Mouse (Mus musculus): ENCODE measurements at regions not wholly inside any gene's neighbourhood (a gene's known extent, or its start where the extent isn't known, plus 50 kb on each side); places are given as distances from the start of the nearest gene placed in this dataset.

DNA sequence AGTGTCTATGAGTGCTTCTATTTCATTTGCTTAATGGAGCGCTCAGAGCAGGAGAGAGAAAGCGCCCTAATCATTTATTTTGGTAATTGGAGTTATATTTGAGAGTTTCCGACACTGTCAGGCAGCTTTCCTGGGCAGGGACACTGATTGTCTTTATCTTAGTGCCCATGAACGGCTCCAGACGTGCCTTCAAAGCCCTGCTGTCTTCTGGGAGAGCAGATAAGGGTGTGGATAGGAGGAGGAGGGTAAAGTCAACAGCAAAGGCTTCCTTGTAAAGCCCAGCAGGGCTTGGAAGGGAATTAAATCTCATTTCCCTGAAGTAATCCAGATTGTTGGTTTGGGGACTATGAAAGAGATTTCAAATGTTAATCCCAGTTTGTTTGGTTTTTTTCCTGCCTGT, 189.3 kb upstream of the Ncam1 start:
- DNase-seq (peak; percentile 23), ATAC-seq (ENCODE audit: low FRiP score, low TSS enrichment) (no peak)
- H3K4me3 ChIP-seq (replicated peaks; ENCODE audit: low read depth, low read length): no peak overlapping the region
- no peak overlapping the region for H3K27ac ChIP-seq (replicated peaks; ENCODE audit: low read depth, low read length)
- no peaks in the 10 kb centered on the region for H3K4me1 ChIP-seq (ENCODE audit: control insufficient read depth, insufficient read depth, low read length)
- H3K4me2 ChIP-seq (ENCODE audit: low read length): no peak overlapping the region
- no peaks in the 10 kb centered on the region for H3K27me3 ChIP-seq (ENCODE audit: control insufficient read depth, insufficient read depth, low read length)
- no peak overlapping the region for H3K9ac ChIP-seq (replicated peaks; ENCODE audit: low read length)
- no peaks in the 10 kb centered on the region for H3K36me3 ChIP-seq (ENCODE audit: control insufficient read depth, insufficient read depth, low read length)
- no peaks in the 10 kb centered on the region for H3K9me3 ChIP-seq (ENCODE audit: control insufficient read depth, low read length)
- WGBS: 55% methylated on average over 5 of the region's 5 CpGs

DNA sequence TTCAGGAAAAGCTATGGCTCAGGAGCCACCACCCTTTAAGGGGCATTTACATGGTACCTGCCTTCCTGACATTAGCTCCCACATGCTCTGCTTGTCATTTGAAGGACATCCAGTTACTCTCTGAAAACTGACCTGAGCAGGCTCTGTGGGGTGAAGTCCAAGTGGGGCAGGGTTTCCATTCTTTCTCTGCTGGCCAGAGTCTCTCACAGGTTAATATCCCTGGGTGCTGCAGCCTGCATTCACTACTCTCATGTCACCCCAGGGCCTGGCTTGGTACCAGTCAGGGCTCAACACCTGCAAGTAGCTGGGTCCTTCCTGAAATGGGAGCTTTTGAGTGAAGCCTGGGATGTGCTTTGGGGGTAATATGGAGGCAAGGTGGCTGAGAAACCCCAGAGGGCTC, 188.8 kb upstream of the Ncam1 start:
- Histone ChIP-seq H3K4me2 (ENCODE audit: low read length) (no peak overlapping the region), H3K4me3 (replicated peaks; ENCODE audit: low read depth, low read length) (no peak overlapping the region), H3K27ac (replicated peaks; ENCODE audit: low read depth, low read length) (no peak overlapping the region), H3K27me3 (ENCODE audit: control insufficient read depth, insufficient read depth, low read length) (no peaks in the 10 kb centered on the region), H3K9me3 (ENCODE audit: control insufficient read depth, low read length) (no peaks in the 10 kb centered on the region), H3K4me1 (ENCODE audit: control insufficient read depth, insufficient read depth, low read length) (no peaks in the 10 kb centered on the region), H3K36me3 (ENCODE audit: control insufficient read depth, insufficient read depth, low read length) (no peaks in the 10 kb centered on the region), H3K9ac (replicated peaks; ENCODE audit: low read length) (no peak overlapping the region)
- no peak for ATAC-seq (ENCODE audit: low FRiP score, low TSS enrichment)
- no peak for DNase-seq

DNA sequence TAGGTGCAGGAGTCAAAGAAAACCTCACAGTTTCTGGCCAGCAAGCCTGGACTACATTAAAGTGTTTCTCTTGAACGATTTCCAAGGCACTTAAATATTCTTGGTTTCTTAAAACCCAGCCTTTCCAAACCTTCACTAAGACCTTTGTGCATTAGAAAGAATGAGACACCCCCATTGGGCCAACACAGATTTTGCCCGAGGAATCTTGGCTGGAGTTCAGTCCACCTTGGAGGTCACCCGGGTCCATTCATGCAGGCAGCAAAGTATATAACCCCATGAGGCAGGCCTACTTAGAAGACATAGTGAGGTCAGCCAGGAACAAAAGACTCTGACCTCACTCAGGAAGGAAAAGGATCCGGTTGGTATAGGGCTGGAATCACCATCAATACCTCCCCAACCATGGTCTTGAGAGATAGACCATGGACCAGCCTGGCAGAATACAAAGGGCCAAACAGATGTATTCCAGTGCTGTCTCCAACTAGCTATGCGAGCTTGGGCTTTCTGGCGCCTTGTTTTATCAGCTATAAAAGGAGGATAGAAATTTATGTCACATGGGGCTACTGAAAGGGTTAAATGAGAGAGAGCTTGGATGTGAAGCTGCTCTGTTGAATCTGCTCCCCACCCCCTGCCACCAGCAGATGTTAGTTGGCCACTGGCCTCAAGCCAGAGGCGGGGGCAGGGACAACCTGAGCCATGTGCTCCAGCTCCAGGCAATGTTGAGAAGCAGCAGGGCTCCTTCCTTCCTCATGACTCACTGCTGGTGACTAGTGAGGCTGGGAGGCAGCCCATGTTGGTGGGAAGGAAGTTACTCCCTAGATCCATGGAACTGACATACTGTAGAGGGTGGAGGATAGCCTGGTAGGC, 181.9 kb upstream of the Ncam1 start:
- Histone ChIP-seq H3K27ac (replicated peaks; ENCODE audit: low read depth, low read length) (no peak overlapping the region), H3K27me3 (ENCODE audit: control insufficient read depth, insufficient read depth, low read length) (no peaks in the 10 kb centered on the region), H3K4me2 (ENCODE audit: low read length) (no peak overlapping the region), H3K36me3 (ENCODE audit: control insufficient read depth, insufficient read depth, low read length) (no peaks in the 10 kb centered on the region), H3K4me1 (ENCODE audit: control insufficient read depth, insufficient read depth, low read length) (peaks cover 9% of the 10 kb centered on the region), H3K9ac (replicated peaks; ENCODE audit: low read length) (no peak overlapping the region), H3K4me3 (replicated peaks; ENCODE audit: low read depth, low read length) (no peak overlapping the region), H3K9me3 (ENCODE audit: control insufficient read depth, low read length) (no peaks in the 10 kb centered on the region)
- DNase-seq (peak; percentile 57), ATAC-seq (ENCODE audit: low FRiP score, low TSS enrichment) (no peak)
- 60% methylated on average over 7 of the region's 7 CpGs for WGBS

GRCm38 (mm10) chr9:49975938-49976671, 177.4 kb upstream of the Ncam1 start:
- 61% methylated on average over 11 of the region's 11 CpGs for WGBS
- Histone ChIP-seq H3K27me3 (ENCODE audit: control insufficient read depth, insufficient read depth, low read length) (no peaks in the 10 kb centered on the region), H3K4me3 (replicated peaks; ENCODE audit: low read depth, low read length) (no peak overlapping the region), H3K36me3 (ENCODE audit: control insufficient read depth, insufficient read depth, low read length) (no peaks in the 10 kb centered on the region), H3K4me2 (ENCODE audit: low read length) (no peak overlapping the region), H3K9me3 (ENCODE audit: control insufficient read depth, low read length) (no peaks in the 10 kb centered on the region), H3K4me1 (ENCODE audit: control insufficient read depth, insufficient read depth, low read length) (peaks cover 9% of the 10 kb centered on the region), H3K27ac (replicated peaks; ENCODE audit: low read depth, low read length) (0 out of 2 replicates have a peak overlapping the region, but pooled peaks have one; percentile 32), H3K9ac (replicated peaks; ENCODE audit: low read length) (no peak overlapping the region)
- ATAC-seq (ENCODE audit: low FRiP score, low TSS enrichment) (no peak), DNase-seq (peak; percentile 79)

GRCm38 (mm10) chr9:49973974-49974495, 175.3 kb upstream of the Ncam1 start:
- WGBS: 90% methylated on average over 5 of the region's 5 CpGs

GRCm38 (mm10) chr9:49969429-49969828, 170.7 kb upstream of the Ncam1 start:
- WGBS: 89% methylated on average over 6 of the region's 6 CpGs
- Histone ChIP-seq H3K4me3 (replicated peaks; ENCODE audit: low read depth, low read length) (no peak overlapping the region), H3K4me2 (ENCODE audit: low read length) (no peak overlapping the region), H3K27me3 (ENCODE audit: control insufficient read depth, insufficient read depth, low read length) (no peaks in the 10 kb centered on the region), H3K9me3 (ENCODE audit: control insufficient read depth, low read length) (no peaks in the 10 kb centered on the region), H3K27ac (replicated peaks; ENCODE audit: low read depth, low read length) (no peak overlapping the region), H3K4me1 (ENCODE audit: control insufficient read depth, insufficient read depth, low read length) (no peaks in the 10 kb centered on the region), H3K36me3 (ENCODE audit: control insufficient read depth, insufficient read depth, low read length) (no peaks in the 10 kb centered on the region), H3K9ac (replicated peaks; ENCODE audit: low read length) (no peak overlapping the region)
- DNase-seq (no peak), ATAC-seq (ENCODE audit: low FRiP score, low TSS enrichment) (no peak)

More at GRCm38 (mm10) chr9:49973974-49974495, 175.3 kb upstream of the Ncam1 start:
- Histone ChIP-seq H3K9ac (replicated peaks; ENCODE audit: low read length) (no peak overlapping the region), H3K27me3 (ENCODE audit: control insufficient read depth, insufficient read depth, low read length) (no peaks in the 10 kb centered on the region), H3K36me3 (ENCODE audit: control insufficient read depth, insufficient read depth, low read length) (no peaks in the 10 kb centered on the region), H3K4me3 (replicated peaks; ENCODE audit: low read depth, low read length) (no peak overlapping the region), H3K4me1 (ENCODE audit: control insufficient read depth, insufficient read depth, low read length) (0 out of 2 replicates have a peak, but pooled peaks cover 4% of the 10 kb centered on the region), H3K9me3 (ENCODE audit: control insufficient read depth, low read length) (no peaks in the 10 kb centered on the region), H3K27ac (replicated peaks; ENCODE audit: low read depth, low read length) (no peak overlapping the region), H3K4me2 (ENCODE audit: low read length) (no peak overlapping the region)
- ATAC-seq (ENCODE audit: low FRiP score, low TSS enrichment): no peak
- DNase-seq: no peak

GRCm38 (mm10) chr9:49964666-49965065, 165.9 kb upstream of the Ncam1 start:
- Histone ChIP-seq H3K9ac (replicated peaks; ENCODE audit: low read length) (no peak overlapping the region), H3K36me3 (ENCODE audit: control insufficient read depth, insufficient read depth, low read length) (no peaks in the 10 kb centered on the region), H3K4me1 (ENCODE audit: control insufficient read depth, insufficient read depth, low read length) (peaks cover 16% of the 10 kb centered on the region), H3K27ac (replicated peaks; ENCODE audit: low read depth, low read length) (no peak overlapping the region), H3K9me3 (ENCODE audit: control insufficient read depth, low read length) (no peaks in the 10 kb centered on the region), H3K4me3 (replicated peaks; ENCODE audit: low read depth, low read length) (no peak overlapping the region), H3K4me2 (ENCODE audit: low read length) (no peak overlapping the region), H3K27me3 (ENCODE audit: control insufficient read depth, insufficient read depth, low read length) (no peaks in the 10 kb centered on the region)
- no peak for ATAC-seq (ENCODE audit: low FRiP score, low TSS enrichment)
- 89% methylated on average over 4 of the region's 4 CpGs for WGBS
- DNase-seq: no peak

DNA sequence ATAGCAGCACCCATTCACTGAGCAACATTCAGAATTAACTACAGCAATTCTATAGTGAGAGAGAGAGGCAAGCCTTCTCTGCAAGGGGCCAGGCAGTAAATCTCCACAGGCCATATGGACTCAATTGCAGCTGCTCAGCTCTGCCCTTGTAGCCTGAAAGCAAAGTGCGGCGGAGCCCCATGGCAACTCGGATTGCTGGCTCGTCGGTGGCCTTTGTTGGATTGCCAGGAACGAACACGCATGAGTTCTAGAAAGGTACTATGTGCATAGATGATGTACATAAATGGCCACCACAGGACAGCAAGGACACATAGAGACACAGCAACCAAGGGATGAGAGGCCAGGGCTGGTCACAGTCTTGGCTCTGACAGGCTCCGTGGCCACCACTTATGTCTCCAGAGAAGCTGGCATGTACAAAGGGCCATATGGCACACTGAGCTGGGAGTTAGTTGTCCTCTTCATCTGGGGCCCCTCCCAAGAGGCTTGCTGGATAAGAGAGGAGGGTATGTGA, 163.9 kb upstream of the Ncam1 start:
- H3K4me2 ChIP-seq (ENCODE audit: low read length): no peak overlapping the region
- DNase-seq (peak; percentile 39), ATAC-seq (ENCODE audit: low FRiP score, low TSS enrichment) (no peak)
- no peak overlapping the region for H3K4me3 ChIP-seq (replicated peaks; ENCODE audit: low read depth, low read length)
- H3K9ac ChIP-seq (replicated peaks; ENCODE audit: low read length): no peak overlapping the region
- no peaks in the 10 kb centered on the region for H3K9me3 ChIP-seq (ENCODE audit: control insufficient read depth, low read length)
- no peaks in the 10 kb centered on the region for H3K27me3 ChIP-seq (ENCODE audit: control insufficient read depth, insufficient read depth, low read length)
- 0 out of 2 replicates have a peak overlapping the region, but pooled peaks have one; percentile 38 for H3K27ac ChIP-seq (replicated peaks; ENCODE audit: low read depth, low read length)
- 31% methylated on average over 8 of the region's 8 CpGs for WGBS
- peaks cover 20% of the 10 kb centered on the region for H3K4me1 ChIP-seq (ENCODE audit: control insufficient read depth, insufficient read depth, low read length)
- no peaks in the 10 kb centered on the region for H3K36me3 ChIP-seq (ENCODE audit: control insufficient read depth, insufficient read depth, low read length)
